Mouse (Mus musculus) olfactory bulb, adult 2 months (tissue): ENCODE measurements at regions not wholly inside any gene's neighbourhood (a gene's known extent, or its start where the extent isn't known, plus 50 kb on each side); places are given as distances from the start of the nearest gene placed in this dataset.

Experiments used
- CTCF ChIP-seq: fragments of 200-500 bp; IDR thresholded peaks from 2 replicates; pipeline ENCODE4 v1.5.1; 2012; ENCODE audit warnings: low read depth, mild to moderate bottlenecking, low read length, moderate library complexity; ENCODE audit not compliant: insufficient read depth
- POLR2A ChIP-seq: fragments of 200-500 bp; IDR thresholded peaks from 2 replicates; pipeline ENCODE4 v1.6.1; 2012; ENCODE audit warnings: mild to moderate bottlenecking, low read depth, low read length, moderate library complexity; ENCODE audit not compliant: insufficient read depth

DNA sequence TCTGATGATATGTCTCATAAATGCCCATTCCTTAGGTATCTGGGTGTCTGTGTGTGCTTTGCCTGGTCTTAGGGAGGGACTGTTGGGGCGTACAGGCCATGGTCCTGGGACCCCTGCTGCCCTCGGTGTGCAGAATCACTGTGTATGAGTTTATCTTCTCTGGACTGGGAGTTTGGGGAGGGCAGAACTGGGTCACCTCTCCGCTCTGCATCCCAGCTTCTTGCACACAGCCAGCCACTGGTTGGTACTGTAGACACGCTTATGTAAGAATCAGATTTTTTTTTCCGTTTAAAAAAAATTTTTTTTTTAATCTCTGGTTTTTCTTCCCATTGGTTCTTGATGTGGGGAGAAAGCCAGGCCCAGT lies 140.8 kb upstream of the Ubr2 start:
- TF ChIP-seq POLR2A = no peak
- no peak for TF ChIP-seq CTCF
